Mouse (Mus musculus): ENCODE data around the gene Hist3h2a. TPM values are rescaled to one million over a fixed set of nuclear protein-coding genes. Genes with fewer than 3 reads are reported as not detected.
A peak's percentile ranks its signal among the peaks of the same experiment; 100 is the strongest.

The Hist3h2a gene
- total RNA-seq, 1 experiment from 2014 or later = 52.4 TPM

DNA sequence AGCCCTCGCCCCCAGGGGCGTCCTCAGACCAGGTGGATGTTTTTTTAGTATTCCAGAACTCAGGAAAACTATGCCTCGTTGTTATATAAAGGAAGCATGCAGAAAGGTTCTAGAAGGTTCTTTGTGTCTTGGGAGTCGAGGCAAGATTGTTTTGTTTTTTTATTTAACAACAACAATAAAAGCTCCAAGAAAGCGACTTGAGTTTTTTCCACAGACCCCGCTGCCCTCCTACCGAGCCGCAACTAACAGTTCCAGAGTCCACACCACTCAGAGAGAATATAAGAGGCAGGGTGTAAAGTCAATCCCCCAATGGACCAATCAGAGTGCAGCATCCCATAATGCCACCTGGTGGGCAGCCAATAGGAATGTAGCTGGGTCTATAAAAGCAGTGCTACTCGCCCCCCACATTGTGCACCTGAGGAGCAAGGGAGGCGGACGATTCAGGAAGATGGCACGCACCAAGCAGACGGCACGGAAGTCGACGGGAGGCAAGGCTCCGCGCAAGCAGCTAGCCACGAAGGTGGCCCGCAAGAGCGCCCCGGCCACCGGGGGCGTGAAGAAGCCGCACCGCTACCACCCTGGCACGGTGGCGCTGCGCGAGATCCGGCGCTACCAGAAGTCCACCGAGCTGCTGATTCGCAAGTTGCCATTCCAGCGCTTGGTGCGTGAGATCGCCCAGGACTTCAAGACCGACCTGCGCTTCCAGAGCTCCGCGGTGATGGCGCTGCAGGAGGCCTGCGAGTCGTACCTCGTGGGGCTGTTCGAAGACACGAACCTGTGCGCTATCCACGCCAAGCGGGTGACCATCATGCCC, 7.1 kb downstream of the Hist3h2a start:
- no peak for ATAC-seq (replicated peaks; ENCODE audit: insufficient number of reproducible peaks, low FRiP score, low TSS enrichment, poor library complexity, severe bottlenecking)

GRCm38 (mm10) chr11:58963543-58963942, 9.1 kb downstream of the Hist3h2a start:
- no peak for ATAC-seq (replicated peaks; ENCODE audit: insufficient number of reproducible peaks, low FRiP score, low TSS enrichment, poor library complexity, severe bottlenecking)

DNA sequence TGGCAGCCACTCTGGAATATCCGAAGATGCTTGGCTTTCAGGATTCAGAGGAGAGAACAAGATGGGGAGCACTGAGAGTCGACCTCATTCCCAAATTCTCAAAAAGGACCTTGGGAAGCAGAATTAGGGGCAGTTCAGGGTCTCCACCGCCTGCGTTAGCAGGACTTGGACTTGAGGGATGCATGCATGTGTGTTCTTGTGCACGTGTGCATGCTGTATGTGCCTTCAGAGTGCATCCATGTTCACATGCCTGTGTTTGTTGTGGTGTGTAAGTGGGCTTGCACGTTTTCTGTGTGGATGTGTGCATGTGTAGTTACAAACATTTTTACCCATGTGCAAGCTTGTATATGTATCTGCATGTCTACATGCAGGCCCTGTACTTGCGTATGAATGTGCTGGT, 9.7 kb downstream of the Hist3h2a start:
- ATAC-seq (replicated peaks; ENCODE audit: insufficient number of reproducible peaks, low FRiP score, low TSS enrichment, poor library complexity, severe bottlenecking) = no peak

GRCm38 (mm10) chr11:58965001-58965760, 10.7 kb downstream of the Hist3h2a start:
- no peak for ATAC-seq (replicated peaks; ENCODE audit: insufficient number of reproducible peaks, low FRiP score, low TSS enrichment, poor library complexity, severe bottlenecking)

- no peak for ATAC-seq (replicated peaks; ENCODE audit: insufficient number of reproducible peaks, low FRiP score, low TSS enrichment, poor library complexity, severe bottlenecking)
Observed at GRCm38 (mm10) chr11:58967346-58967745, 12.9 kb downstream of the Hist3h2a start.

DNA sequence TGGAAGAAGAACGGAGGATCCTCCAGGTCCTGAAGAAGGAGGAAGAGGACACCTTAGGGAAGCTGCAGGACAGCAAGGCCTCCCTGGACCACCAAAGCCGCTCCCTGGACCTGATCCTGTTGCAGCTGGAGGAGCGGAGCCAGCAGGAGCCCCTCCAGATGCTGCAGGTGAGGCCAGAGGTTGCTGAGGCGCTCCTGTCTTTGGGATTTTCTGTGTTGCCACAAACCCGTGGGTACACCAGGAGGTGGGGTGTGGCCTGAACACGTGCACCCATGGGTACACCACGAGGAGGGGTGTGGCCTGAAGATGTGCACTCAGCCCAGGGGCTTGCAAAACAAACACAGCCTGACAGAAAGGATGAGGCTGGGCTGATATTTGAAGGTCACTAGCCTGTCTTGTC, 14.1 kb downstream of the Hist3h2a start:
- ATAC-seq (replicated peaks; ENCODE audit: insufficient number of reproducible peaks, low FRiP score, low TSS enrichment, poor library complexity, severe bottlenecking) = 0 out of 2 replicates have a peak, but pooled peaks have one; percentile 11

- ATAC-seq (replicated peaks; ENCODE audit: insufficient number of reproducible peaks, low FRiP score, low TSS enrichment, poor library complexity, severe bottlenecking) = no peak
Observed at GRCm38 (mm10) chr11:58969027-58969426, 14.5 kb downstream of the Hist3h2a start.

DNA sequence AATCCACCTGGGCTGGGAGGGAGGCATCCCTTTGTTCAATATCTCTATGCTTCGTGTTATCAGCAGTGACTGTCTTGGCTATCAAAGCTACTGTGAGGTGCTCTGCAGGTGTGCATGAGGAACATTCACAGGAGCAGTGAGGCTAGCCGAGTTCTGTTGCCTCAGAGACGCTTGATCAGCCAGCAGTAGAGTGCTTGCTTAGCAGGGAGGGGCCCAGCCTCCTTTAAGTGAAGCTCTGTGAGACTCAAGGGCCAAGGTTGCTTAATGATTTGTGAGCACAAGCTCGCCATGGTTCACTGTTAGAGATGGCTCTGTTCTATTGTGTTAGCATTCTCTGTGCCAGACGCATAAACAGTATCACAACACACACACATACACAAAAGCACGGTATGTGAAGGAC, 15.2 kb downstream of the Hist3h2a start:
- ATAC-seq (replicated peaks; ENCODE audit: insufficient number of reproducible peaks, low FRiP score, low TSS enrichment, poor library complexity, severe bottlenecking) = no peak

- no peak for ATAC-seq (replicated peaks; ENCODE audit: insufficient number of reproducible peaks, low FRiP score, low TSS enrichment, poor library complexity, severe bottlenecking)
Observed at GRCm38 (mm10) chr11:58970831-58971530, 16.5 kb downstream of the Hist3h2a start.

DNA sequence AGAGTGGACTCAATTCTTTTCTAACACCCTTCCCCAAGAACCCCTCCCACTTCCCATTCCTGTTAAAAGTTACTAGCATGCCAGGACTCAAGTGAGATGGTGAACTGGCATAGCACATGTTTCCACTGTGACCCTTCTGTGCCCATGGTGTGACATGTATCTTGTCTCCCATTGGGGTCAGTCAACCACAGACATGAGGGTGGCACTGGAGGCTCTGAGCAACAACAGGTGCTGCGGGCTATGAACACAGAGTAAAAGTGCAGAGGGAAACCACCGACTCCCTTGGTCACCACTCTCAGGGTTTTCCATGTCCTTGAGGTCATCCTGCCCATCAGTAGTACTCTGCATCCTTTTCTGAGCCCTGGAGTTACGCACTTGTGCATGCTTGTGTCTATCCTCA, 17.3 kb downstream of the Hist3h2a start:
- no peak for ATAC-seq (replicated peaks; ENCODE audit: insufficient number of reproducible peaks, low FRiP score, low TSS enrichment, poor library complexity, severe bottlenecking)

GRCm38 (mm10) chr11:58974414-58974813, 19.9 kb downstream of the Hist3h2a start:
- no peak for ATAC-seq (replicated peaks; ENCODE audit: insufficient number of reproducible peaks, low FRiP score, low TSS enrichment, poor library complexity, severe bottlenecking)

- ATAC-seq (replicated peaks; ENCODE audit: insufficient number of reproducible peaks, low FRiP score, low TSS enrichment, poor library complexity, severe bottlenecking) = no peak
Observed at GRCm38 (mm10) chr11:58977150-58977549, 22.7 kb downstream of the Hist3h2a start.

GRCm38 (mm10) chr11:58977607-58978026, 23.1 kb downstream of the Hist3h2a start:
- no peak for ATAC-seq (replicated peaks; ENCODE audit: insufficient number of reproducible peaks, low FRiP score, low TSS enrichment, poor library complexity, severe bottlenecking)

DNA sequence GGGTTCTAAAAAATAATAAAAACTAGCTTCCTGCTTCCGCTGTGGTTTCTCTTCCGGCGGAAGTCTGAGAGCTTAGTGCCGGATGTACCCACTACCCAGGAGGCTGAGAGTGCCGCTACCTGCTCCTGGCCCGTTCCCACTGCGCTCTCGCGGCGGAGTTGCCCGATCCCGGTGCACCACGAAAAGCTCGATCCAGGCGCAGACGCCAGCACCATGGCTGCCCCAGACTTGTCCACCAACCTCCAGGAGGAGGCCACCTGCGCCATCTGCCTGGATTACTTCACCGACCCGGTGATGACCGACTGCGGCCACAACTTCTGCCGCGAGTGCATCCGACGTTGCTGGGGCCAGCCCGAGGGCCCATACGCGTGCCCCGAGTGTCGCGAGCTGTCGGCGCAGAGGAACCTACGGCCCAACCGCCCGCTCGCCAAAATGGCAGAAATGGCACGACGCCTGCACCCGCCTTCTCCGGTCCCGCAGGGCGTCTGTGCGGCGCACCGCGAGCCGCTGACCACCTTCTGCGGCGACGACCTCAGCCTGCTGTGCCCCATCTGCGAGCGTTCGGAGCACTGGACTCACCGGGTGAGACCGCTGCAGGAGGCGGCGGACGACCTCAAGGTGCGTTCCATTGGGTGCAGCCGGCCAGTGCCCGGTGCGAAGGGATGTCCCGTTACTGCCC, 23.7 kb downstream of the Hist3h2a start, which contains the start of gene Trim11:
Gene Trim11 (plus strand): TSS at position 67 of the 679 bp plus-strand sequence.
- ATAC-seq (replicated peaks; ENCODE audit: insufficient number of reproducible peaks, low FRiP score, low TSS enrichment, poor library complexity, severe bottlenecking) = no peak

DNA sequence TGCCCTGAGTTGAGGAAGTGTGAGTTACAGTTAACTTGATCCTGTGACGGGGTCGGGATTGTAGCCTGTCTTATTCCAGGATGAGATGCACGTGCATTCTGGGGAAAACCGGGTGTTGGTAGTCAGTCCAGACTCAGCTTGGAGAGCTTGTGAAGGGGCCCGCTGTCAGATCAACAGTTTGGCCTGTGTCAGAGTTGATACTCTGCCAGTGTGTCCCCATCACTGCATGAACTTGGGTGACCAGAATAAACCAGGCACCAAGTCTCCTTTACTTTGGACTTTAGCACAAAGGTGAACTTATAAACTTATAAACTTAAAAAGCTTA, 24.2 kb downstream of the Hist3h2a start:
- no peak for ATAC-seq (replicated peaks; ENCODE audit: insufficient number of reproducible peaks, low FRiP score, low TSS enrichment, poor library complexity, severe bottlenecking)

- ATAC-seq (replicated peaks; ENCODE audit: insufficient number of reproducible peaks, low FRiP score, low TSS enrichment, poor library complexity, severe bottlenecking) = no peak
Observed at GRCm38 (mm10) chr11:58979183-58979582, 24.7 kb downstream of the Hist3h2a start.

- ATAC-seq (replicated peaks; ENCODE audit: insufficient number of reproducible peaks, low FRiP score, low TSS enrichment, poor library complexity, severe bottlenecking) = no peak
Observed at GRCm38 (mm10) chr11:58979661-58980060, 25.2 kb downstream of the Hist3h2a start.

- no peak for ATAC-seq (replicated peaks; ENCODE audit: insufficient number of reproducible peaks, low FRiP score, low TSS enrichment, poor library complexity, severe bottlenecking)
Observed at GRCm38 (mm10) chr11:58980381-58980990, 26.0 kb downstream of the Hist3h2a start.

All from monocyte, adult 5-6 weeks (primary cell).